Mouse (Mus musculus): ENCODE measurements around the gene Slc2a9. TPM values are rescaled to one million over a fixed set of nuclear protein-coding genes. Genes with fewer than 3 reads are reported as not detected.

Slc2a9 gene
- total RNA-seq, 1 experiment from 2014 or later, result 2.8 TPM

- DNase-seq, result peak; percentile 86
These were observed 32.9 kb downstream of the Slc2a9 start for GRCm38 (mm10) chr5:38469891-38470578.

GRCm38 (mm10) chr5:38466569-38467110, 36.3 kb downstream of the Slc2a9 start:
- DNase-seq, result no peak

GRCm38 (mm10) chr5:38461261-38461660, 41.7 kb downstream of the Slc2a9 start:
- DNase-seq, result no peak

GRCm38 (mm10) chr5:38450936-38451335, 52.0 kb downstream of the Slc2a9 start:
- no peak for DNase-seq

GRCm38 (mm10) chr5:38449607-38450006, 53.3 kb downstream of the Slc2a9 start:
- no peak for DNase-seq

GRCm38 (mm10) chr5:38448121-38448520, 54.8 kb downstream of the Slc2a9 start:
- DNase-seq, result no peak

GRCm38 (mm10) chr5:38446316-38446975, 56.5 kb downstream of the Slc2a9 start:
- peak; percentile 39 for DNase-seq

GRCm38 (mm10) chr5:38441088-38441839, 61.7 kb downstream of the Slc2a9 start:
- DNase-seq, result no peak

GRCm38 (mm10) chr5:38440252-38441005, 62.5 kb downstream of the Slc2a9 start:
- no peak for DNase-seq

- DNase-seq, result no peak
These were observed 66.3 kb downstream of the Slc2a9 start for GRCm38 (mm10) chr5:38436681-38437080.

- no peak for DNase-seq
These were observed 68.1 kb downstream of the Slc2a9 start for GRCm38 (mm10) chr5:38434875-38435274.

- DNase-seq, result no peak
These were observed 71.7 kb downstream of the Slc2a9 start for GRCm38 (mm10) chr5:38431201-38431600.

- DNase-seq, result no peak
These were observed 73.8 kb downstream of the Slc2a9 start for GRCm38 (mm10) chr5:38429106-38429505.

GRCm38 (mm10) chr5:38427757-38428156, 75.2 kb downstream of the Slc2a9 start:
- DNase-seq, result no peak

GRCm38 (mm10) chr5:38425569-38425968, 77.4 kb downstream of the Slc2a9 start:
- no peak for DNase-seq

GRCm38 (mm10) chr5:38422426-38422825, 80.5 kb downstream of the Slc2a9 start:
- no peak for DNase-seq

GRCm38 (mm10) chr5:38418799-38419198, 84.1 kb downstream of the Slc2a9 start:
- no peak for DNase-seq

GRCm38 (mm10) chr5:38403612-38404011, 99.3 kb downstream of the Slc2a9 start:
- no peak for DNase-seq

- DNase-seq, result no peak
These were observed 100.7 kb downstream of the Slc2a9 start for GRCm38 (mm10) chr5:38402288-38402687.

GRCm38 (mm10) chr5:38388857-38389256, 114.1 kb downstream of the Slc2a9 start:
- DNase-seq, result no peak

GRCm38 (mm10) chr5:38388420-38388823, 114.5 kb downstream of the Slc2a9 start:
- DNase-seq, result no peak

GRCm38 (mm10) chr5:38379970-38380369, 123.0 kb downstream of the Slc2a9 start:
- no peak for DNase-seq
